Mouse (Mus musculus): ENCODE measurements at regions not wholly inside any gene's neighbourhood (a gene's known extent, or its start where the extent isn't known, plus 50 kb on each side); places are given as distances from the start of the nearest gene placed in this dataset.

GRCm38 (mm10) chr8:101466363-101466762, 1319.1 kb downstream of the Cdh11 start:
- no peak for DNase-seq (ENCODE audit: extremely low read depth, low read depth, low spot score)
- no peak for TF ChIP-seq POLR2A (IDR thresholded peaks at IDR 0.05; ENCODE audit: extremely low read depth, insufficient read depth, low read length)
- no peak for TF ChIP-seq CTCF (IDR thresholded peaks at IDR 0.05; ENCODE audit: low read depth, low read length)
- 70% methylated on average over 3 of the region's 3 CpGs for WGBS
- Histone ChIP-seq H3K36me3 (ENCODE audit: control insufficient read depth, insufficient read depth, low read length) (no peaks in the 10 kb centered on the region), H3K27me3 (ENCODE audit: control insufficient read depth, insufficient read depth, low read length) (no peaks in the 10 kb centered on the region), H3K9ac (ENCODE audit: low read depth, low read length) (no peak overlapping the region), H3K27ac (replicated peaks; ENCODE audit: insufficient read depth, low read depth, low read length) (no peak overlapping the region), H3K79me2 (ENCODE audit: control insufficient read depth, insufficient read depth, low read length) (no peaks in the 10 kb centered on the region), H3K4me1 (ENCODE audit: control insufficient read depth, insufficient read depth, low read length) (no peaks in the 10 kb centered on the region), H3K4me3 (ENCODE audit: insufficient read depth, low read depth, low read length) (no peak overlapping the region)

- Histone ChIP-seq H3K4me3 (ENCODE audit: insufficient read depth, low read depth, low read length) (no peak overlapping the region), H3K27me3 (ENCODE audit: control insufficient read depth, insufficient read depth, low read length) (no peaks in the 10 kb centered on the region), H3K9ac (ENCODE audit: low read depth, low read length) (no peak overlapping the region), H3K79me2 (ENCODE audit: control insufficient read depth, insufficient read depth, low read length) (no peaks in the 10 kb centered on the region), H3K27ac (replicated peaks; ENCODE audit: insufficient read depth, low read depth, low read length) (no peak overlapping the region), H3K36me3 (ENCODE audit: control insufficient read depth, insufficient read depth, low read length) (no peaks in the 10 kb centered on the region), H3K4me1 (ENCODE audit: control insufficient read depth, insufficient read depth, low read length) (no peaks in the 10 kb centered on the region)
- TF ChIP-seq POLR2A (IDR thresholded peaks at IDR 0.05; ENCODE audit: extremely low read depth, insufficient read depth, low read length) (no peak), CTCF (IDR thresholded peaks at IDR 0.05; ENCODE audit: low read depth, low read length) (no peak)
- WGBS, result 74% methylated on average over 1 of the region's 1 CpGs
- DNase-seq (ENCODE audit: extremely low read depth, low read depth, low spot score), result no peak
Measured at GRCm38 (mm10) chr8:101462515-101462914, 1322.9 kb downstream of the Cdh11 start.

GRCm38 (mm10) chr8:101444730-101445129, 1340.7 kb downstream of the Cdh11 start:
- Histone ChIP-seq H3K36me3 (ENCODE audit: control insufficient read depth, insufficient read depth, low read length) (no peaks in the 10 kb centered on the region), H3K4me1 (ENCODE audit: control insufficient read depth, insufficient read depth, low read length) (no peaks in the 10 kb centered on the region), H3K4me3 (ENCODE audit: insufficient read depth, low read depth, low read length) (no peak overlapping the region), H3K79me2 (ENCODE audit: control insufficient read depth, insufficient read depth, low read length) (no peaks in the 10 kb centered on the region), H3K27me3 (ENCODE audit: control insufficient read depth, insufficient read depth, low read length) (no peaks in the 10 kb centered on the region), H3K9ac (ENCODE audit: low read depth, low read length) (no peak overlapping the region), H3K27ac (replicated peaks; ENCODE audit: insufficient read depth, low read depth, low read length) (no peak overlapping the region)
- TF ChIP-seq POLR2A (IDR thresholded peaks at IDR 0.05; ENCODE audit: extremely low read depth, insufficient read depth, low read length), result no peak
- no peak for TF ChIP-seq CTCF (IDR thresholded peaks at IDR 0.05; ENCODE audit: low read depth, low read length)
- DNase-seq (ENCODE audit: extremely low read depth, low read depth, low spot score), result no peak
- WGBS, result 73% methylated on average over 1 of the region's 1 CpGs

- DNase-seq (ENCODE audit: extremely low read depth, low read depth, low spot score), result no peak
- TF ChIP-seq CTCF (IDR thresholded peaks at IDR 0.05; ENCODE audit: low read depth, low read length) (no peak), POLR2A (IDR thresholded peaks at IDR 0.05; ENCODE audit: extremely low read depth, insufficient read depth, low read length) (no peak)
- WGBS, result 77% methylated on average over 2 of the region's 2 CpGs
Measured at GRCm38 (mm10) chr8:101442563-101442962, 1342.9 kb downstream of the Cdh11 start.

GRCm38 (mm10) chr8:101435691-101436090, 1349.8 kb downstream of the Cdh11 start:
- TF ChIP-seq POLR2A (IDR thresholded peaks at IDR 0.05; ENCODE audit: extremely low read depth, insufficient read depth, low read length) (no peak), CTCF (IDR thresholded peaks at IDR 0.05; ENCODE audit: low read depth, low read length) (no peak)
- Histone ChIP-seq H3K27me3 (ENCODE audit: control insufficient read depth, insufficient read depth, low read length) (no peaks in the 10 kb centered on the region), H3K27ac (replicated peaks; ENCODE audit: insufficient read depth, low read depth, low read length) (no peak overlapping the region), H3K9ac (ENCODE audit: low read depth, low read length) (no peak overlapping the region), H3K4me1 (ENCODE audit: control insufficient read depth, insufficient read depth, low read length) (no peaks in the 10 kb centered on the region), H3K36me3 (ENCODE audit: control insufficient read depth, insufficient read depth, low read length) (no peaks in the 10 kb centered on the region), H3K79me2 (ENCODE audit: control insufficient read depth, insufficient read depth, low read length) (no peaks in the 10 kb centered on the region), H3K4me3 (ENCODE audit: insufficient read depth, low read depth, low read length) (no peak overlapping the region)
- DNase-seq (ENCODE audit: extremely low read depth, low read depth, low spot score), result no peak
- 36% methylated on average over 4 of the region's 4 CpGs for WGBS

More at GRCm38 (mm10) chr8:101442563-101442962, 1342.9 kb downstream of the Cdh11 start:
- H3K4me3 ChIP-seq (ENCODE audit: insufficient read depth, low read depth, low read length), result no peak overlapping the region
- no peaks in the 10 kb centered on the region for H3K79me2 ChIP-seq (ENCODE audit: control insufficient read depth, insufficient read depth, low read length)
- no peaks in the 10 kb centered on the region for H3K4me1 ChIP-seq (ENCODE audit: control insufficient read depth, insufficient read depth, low read length)
- H3K36me3 ChIP-seq (ENCODE audit: control insufficient read depth, insufficient read depth, low read length), result no peaks in the 10 kb centered on the region
- H3K9ac ChIP-seq (ENCODE audit: low read depth, low read length), result no peak overlapping the region
- no peaks in the 10 kb centered on the region for H3K27me3 ChIP-seq (ENCODE audit: control insufficient read depth, insufficient read depth, low read length)
- no peak overlapping the region for H3K27ac ChIP-seq (replicated peaks; ENCODE audit: insufficient read depth, low read depth, low read length)

Measured in liver, adult 2 months (tissue).